Mouse (Mus musculus) midbrain, embryonic 11.5 days (tissue): Measurements from ENCODE around the gene 6430548M08Rik. TPM values are rescaled to one million over a fixed set of nuclear protein-coding genes. Genes with fewer than 3 reads are reported as not detected.
A peak's percentile ranks its signal among the peaks of the same experiment; 100 is the strongest.

Experiments used
- ATAC-seq: fragments of 200-750 bp; cut with Nextera tagmentation; 2 replicates; pipeline ENCODE4 v1.8.0; 2017; ENCODE audit warnings: moderate TSS enrichment, moderate library complexity; ENCODE audit not compliant: low FRiP score
- DNase-seq: peaks from one replicate; pipeline ENCODE4 v3.0.0; 2015; ENCODE audit warnings: low spot score; ENCODE audit errors: missing footprints
- H3K27ac ChIP-seq: fragments of 300-500 bp; sonication (generic); 2 replicates; pipeline ENCODE4 v1.5.1; 2014; ENCODE audit warnings: low read depth, low read length
- H3K27me3 ChIP-seq: fragments of 300-500 bp; sonication (generic); 2 replicates; pipeline ENCODE4 v1.6.1; 2014; ENCODE audit warnings: mild to moderate bottlenecking, low read length, moderate library complexity, mixed read lengths; ENCODE audit not compliant: control insufficient read depth, insufficient read depth
- H3K36me3 ChIP-seq: fragments of 300-500 bp; sonication (generic); 2 replicates; pipeline ENCODE4 v1.6.1; 2014; ENCODE audit warnings: mild to moderate bottlenecking, low read length, moderate library complexity, mixed read lengths; ENCODE audit not compliant: control insufficient read depth, insufficient read depth
- H3K4me1 ChIP-seq: fragments of 300-500 bp; sonication (generic); 2 replicates; pipeline ENCODE4 v1.6.1; 2014; ENCODE audit warnings: low read length; ENCODE audit not compliant: control insufficient read depth, insufficient read depth
- H3K4me2 ChIP-seq: fragments of 300-500 bp; sonication (generic); 2 replicates; pipeline ENCODE4 v1.6.1; 2014; ENCODE audit warnings: mild to moderate bottlenecking, moderate library complexity
- H3K4me3 ChIP-seq: fragments of 300-500 bp; sonication (generic); 2 replicates; pipeline ENCODE4 v1.5.1; 2014; ENCODE audit warnings: low read depth, low read length
- H3K9ac ChIP-seq: fragments of 300-500 bp; sonication (generic); 2 replicates; pipeline ENCODE4 v1.6.1; 2014; ENCODE audit warnings: low read length
- H3K9me3 ChIP-seq: fragments of 300-500 bp; sonication (generic); 2 replicates; pipeline ENCODE4 v1.6.1; 2016; ENCODE audit warnings: low read length; ENCODE audit not compliant: control insufficient read depth
- WGBS: fragments of 180-500 bp; shearing (Covaris S2); extraction: QIAGEN DNeasy Blood & Tissue Kit; methylation state at CpG from one replicate; pipeline ENCODE4 v1.1.7; 2014; 5-methylcytosine and 5-hydroxymethylcytosine counted together
- polyA plus RNA-seq: library from polyadenylated mRNA; unstranded; fragments of >200 nt; fragmentation: Nextera tagmentation; extraction: Ambion mirVana; gene quantifications from 2 replicates; pipeline ENCODE4 v1.2.1, GENCODE M21; 2014

6430548M08Rik gene
- polyA plus RNA-seq, 1 experiment from 2014 or later, result 13.5 TPM

- WGBS, result 71% methylated on average over 15 of the region's 15 CpGs
- peak; percentile 59; the same call in 1 of the 2 replicates for ATAC-seq
- no peak overlapping the region for H3K9ac ChIP-seq
Measured at GRCm38 (mm10) chr8:120143911-120144651, 30.1 kb downstream of the 6430548M08Rik start.

GRCm38 (mm10) chr8:120144652-120145301 lies 30.8 kb downstream of the 6430548M08Rik start:
- H3K4me2 ChIP-seq, result no peak overlapping the region
- no peaks in the 10 kb centered on the region for H3K27me3 ChIP-seq
- ATAC-seq (peak; percentile 30; the same call in 1 of the 2 replicates), DNase-seq (no peak)
- peaks cover 14% of the 10 kb centered on the region for H3K4me1 ChIP-seq
- peak overlapping the region; percentile 12; the same call in 1 of the 2 replicates for H3K9ac ChIP-seq
- peak overlapping the region; percentile 20; the same call in 1 of the 2 replicates for H3K27ac ChIP-seq
- no peaks in the 10 kb centered on the region for H3K36me3 ChIP-seq
- H3K4me3 ChIP-seq, result no peak overlapping the region
- H3K9me3 ChIP-seq, result no peaks in the 10 kb centered on the region
- WGBS, result 61% methylated on average over 12 of the region's 12 CpGs

More at GRCm38 (mm10) chr8:120143911-120144651, 30.1 kb downstream of the 6430548M08Rik start:
- H3K4me3 ChIP-seq, result no peak overlapping the region
- no peaks in the 10 kb centered on the region for H3K9me3 ChIP-seq
- H3K27me3 ChIP-seq, result no peaks in the 10 kb centered on the region
- DNase-seq, result no peak
- no peak overlapping the region for H3K4me2 ChIP-seq
- H3K36me3 ChIP-seq, result no peaks in the 10 kb centered on the region
- H3K4me1 ChIP-seq, result peaks cover 14% of the 10 kb centered on the region
- H3K27ac ChIP-seq, result peak overlapping the region; percentile 33; the same call in 1 of the 2 replicates

- Histone ChIP-seq H3K27ac (no peak overlapping the region), H3K9ac (no peak overlapping the region), H3K4me2 (no peak overlapping the region), H3K9me3 (no peaks in the 10 kb centered on the region), H3K27me3 (no peaks in the 10 kb centered on the region), H3K4me1 (peaks cover 14% of the 10 kb centered on the region), H3K4me3 (no peak overlapping the region), H3K36me3 (no peaks in the 10 kb centered on the region)
- no peak for DNase-seq
- WGBS, result 81% methylated on average over 1 of the region's 1 CpGs
- ATAC-seq, result no peak
Measured at GRCm38 (mm10) chr8:120146051-120146450, 32.1 kb downstream of the 6430548M08Rik start.

- no peak overlapping the region for H3K27ac ChIP-seq
- H3K4me2 ChIP-seq, result no peak overlapping the region
- H3K27me3 ChIP-seq, result no peaks in the 10 kb centered on the region
- peaks cover 9% of the 10 kb centered on the region for H3K4me1 ChIP-seq
- WGBS, result 78% methylated on average over 12 of the region's 12 CpGs
- H3K4me3 ChIP-seq, result no peak overlapping the region
- no peaks in the 10 kb centered on the region for H3K36me3 ChIP-seq
- no peak overlapping the region for H3K9ac ChIP-seq
- DNase-seq (no peak), ATAC-seq (no peak)
- no peaks in the 10 kb centered on the region for H3K9me3 ChIP-seq
Measured at GRCm38 (mm10) chr8:120150028-120150427, 36.1 kb downstream of the 6430548M08Rik start.

GRCm38 (mm10) chr8:120151151-120151550 lies 37.2 kb downstream of the 6430548M08Rik start:
- Histone ChIP-seq H3K27ac (no peak overlapping the region), H3K4me1 (peaks cover 11% of the 10 kb centered on the region), H3K9me3 (no peaks in the 10 kb centered on the region), H3K4me2 (no peak overlapping the region), H3K27me3 (no peaks in the 10 kb centered on the region), H3K9ac (no peak overlapping the region), H3K4me3 (no peak overlapping the region), H3K36me3 (no peaks in the 10 kb centered on the region)
- DNase-seq (no peak), ATAC-seq (no peak)
- 74% methylated on average over 9 of the region's 9 CpGs for WGBS

GRCm38 (mm10) chr8:120152636-120153035 lies 38.7 kb downstream of the 6430548M08Rik start:
- Histone ChIP-seq H3K9me3 (no peaks in the 10 kb centered on the region), H3K36me3 (no peaks in the 10 kb centered on the region), H3K4me1 (peaks cover 11% of the 10 kb centered on the region), H3K27me3 (no peaks in the 10 kb centered on the region), H3K27ac (no peak overlapping the region), H3K4me3 (no peak overlapping the region), H3K4me2 (no peak overlapping the region), H3K9ac (no peak overlapping the region)
- no peak for ATAC-seq
- DNase-seq, result no peak
- 77% methylated on average over 7 of the region's 7 CpGs for WGBS

- 88% methylated on average over 8 of the region's 8 CpGs for WGBS
- ATAC-seq (no peak), DNase-seq (no peak)
- Histone ChIP-seq H3K4me3 (no peak overlapping the region), H3K9me3 (no peaks in the 10 kb centered on the region), H3K4me1 (0 out of 2 replicates have a peak, but pooled peaks cover 2% of the 10 kb centered on the region), H3K9ac (no peak overlapping the region), H3K27me3 (no peaks in the 10 kb centered on the region), H3K4me2 (no peak overlapping the region), H3K36me3 (no peaks in the 10 kb centered on the region), H3K27ac (no peak overlapping the region)
Measured at GRCm38 (mm10) chr8:120160366-120160765, 46.4 kb downstream of the 6430548M08Rik start.

GRCm38 (mm10) chr8:120161658-120162403 lies 47.9 kb downstream of the 6430548M08Rik start:
- no peak overlapping the region; the same call in 1 of the 2 replicates for H3K9ac ChIP-seq
- no peaks in the 10 kb centered on the region for H3K9me3 ChIP-seq
- no peaks in the 10 kb centered on the region for H3K27me3 ChIP-seq
- WGBS, result 79% methylated on average over 16 of the region's 16 CpGs
- no peak overlapping the region for H3K4me3 ChIP-seq
- ATAC-seq (no peak), DNase-seq (no peak)
- H3K36me3 ChIP-seq, result no peaks in the 10 kb centered on the region
- no peak overlapping the region for H3K27ac ChIP-seq
- H3K4me1 ChIP-seq, result no peaks in the 10 kb centered on the region
- H3K4me2 ChIP-seq, result no peak overlapping the region
